Mouse (Mus musculus) intestine, embryonic 14.5 days (tissue): ENCODE results near the gene Kmo. TPM values are rescaled to one million over a fixed set of nuclear protein-coding genes. Genes with fewer than 3 reads are reported as not detected.

ENCODE experiments used
- ATAC-seq: fragments of 200-750 bp; cut with Nextera tagmentation; replicated peaks from 2 replicates; pipeline ENCODE4 v1.8.0; 2017; ENCODE audit warnings: low read depth, moderate number of reproducible peaks, moderate TSS enrichment, moderate library complexity; ENCODE audit not compliant: low FRiP score, low TSS enrichment
- DNase-seq: peaks from one replicate; pipeline ENCODE4 v3.0.0-alpha.2; 2018; ENCODE audit warnings: low spot score
- H3K27ac ChIP-seq: fragments of 300-500 bp; sonication (generic); 2 replicates; pipeline ENCODE4 v1.5.1; 2014; ENCODE audit warnings: low read depth, mild to moderate bottlenecking, control low read depth
- H3K27me3 ChIP-seq: fragments of 300-500 bp; sonication (generic); replicated peaks from 2 replicates; pipeline ENCODE4 v1.6.1; 2014; ENCODE audit warnings: low read length, control low read depth; ENCODE audit not compliant: control insufficient read depth, insufficient read depth
- H3K36me3 ChIP-seq: fragments of 300-500 bp; sonication (generic); 2 replicates; pipeline ENCODE4 v1.6.1; 2014; ENCODE audit warnings: low read length, control low read depth; ENCODE audit not compliant: control insufficient read depth, insufficient read depth
- H3K4me1 ChIP-seq: fragments of 300-500 bp; sonication (generic); replicated peaks from 2 replicates; pipeline ENCODE4 v1.6.1; 2014; ENCODE audit warnings: low read length, control low read depth, mixed read lengths; ENCODE audit not compliant: control insufficient read depth, insufficient read depth
- H3K4me2 ChIP-seq: fragments of 300-500 bp; sonication (generic); 2 replicates; pipeline ENCODE4 v1.6.1; 2014; ENCODE audit warnings: low read length
- H3K4me3 ChIP-seq: fragments of 300-500 bp; sonication (generic); 2 replicates; pipeline ENCODE4 v1.5.1; 2014; ENCODE audit warnings: low read depth, low read length, control low read depth, mixed read lengths
- H3K9ac ChIP-seq: fragments of 300-500 bp; sonication (generic); 2 replicates; pipeline ENCODE4 v1.6.1; 2014; ENCODE audit warnings: mild to moderate bottlenecking, low read length
- H3K9me3 ChIP-seq: fragments of 300-500 bp; sonication (generic); 2 replicates; pipeline ENCODE4 v1.6.1; 2016; ENCODE audit warnings: low read length, control low read depth; ENCODE audit not compliant: control insufficient read depth
- WGBS: fragments of 180-500 bp; shearing (Covaris S2); extraction: QIAGEN DNeasy Blood & Tissue Kit; methylation state at CpG from one replicate; pipeline ENCODE4 v1.1.7; 2014; 5-methylcytosine and 5-hydroxymethylcytosine counted together
- polyA plus RNA-seq: library from polyadenylated mRNA; unstranded; fragments of >200 nt; fragmentation: Nextera tagmentation; extraction: Ambion mirVana; gene quantifications from 2 replicates; pipeline ENCODE4 v1.2.1, GENCODE M21; 2014

Kmo gene
- polyA plus RNA-seq, 1 experiment from 2014 or later = 0.46 TPM

DNA sequence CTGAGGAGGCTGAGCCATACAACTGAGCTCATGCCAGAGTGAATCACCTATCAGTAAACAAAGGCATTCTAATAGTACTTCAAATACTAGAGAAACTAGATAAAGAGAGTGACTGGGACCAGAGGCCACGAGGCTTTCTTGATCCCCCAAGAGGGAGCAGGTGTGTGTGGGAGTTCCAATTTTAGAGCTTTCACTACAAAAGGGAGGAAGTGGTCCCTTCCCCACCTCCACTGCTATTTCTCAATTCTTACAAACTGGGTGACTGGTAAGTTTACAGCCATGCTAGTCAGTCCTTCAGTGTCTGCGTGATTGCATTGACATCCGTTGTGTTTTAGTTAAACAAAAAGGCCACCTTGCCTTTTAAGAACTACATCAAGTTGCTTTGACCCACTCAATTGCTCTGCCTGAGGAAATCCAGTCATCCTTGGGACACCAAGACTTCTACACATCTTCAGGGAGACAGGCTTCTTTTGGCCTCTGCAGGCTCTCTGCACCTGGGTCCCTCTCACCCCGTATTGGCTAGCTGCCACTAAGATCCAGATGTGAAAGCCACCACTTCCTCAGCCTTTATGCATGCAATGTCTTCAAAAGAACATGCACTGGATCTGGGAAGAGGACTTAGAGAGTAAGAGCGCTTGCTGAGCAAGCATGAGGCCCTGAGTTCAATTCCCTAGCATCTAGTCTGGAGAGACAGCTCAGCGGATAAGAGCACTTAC is 20.4 kb downstream of the Kmo start:
- no peak overlapping the region for H3K9ac ChIP-seq
- no peaks in the 10 kb centered on the region for H3K4me1 ChIP-seq
- H3K4me2 ChIP-seq = no peak overlapping the region
- H3K4me3 ChIP-seq = no peak overlapping the region
- no peaks in the 10 kb centered on the region for H3K9me3 ChIP-seq
- H3K27ac ChIP-seq = no peak overlapping the region
- 77% methylated on average over 6 of the region's 6 CpGs for WGBS
- DNase-seq (no peak), ATAC-seq (no peak)
- no peaks in the 10 kb centered on the region for H3K27me3 ChIP-seq
- H3K36me3 ChIP-seq = no peaks in the 10 kb centered on the region

DNA sequence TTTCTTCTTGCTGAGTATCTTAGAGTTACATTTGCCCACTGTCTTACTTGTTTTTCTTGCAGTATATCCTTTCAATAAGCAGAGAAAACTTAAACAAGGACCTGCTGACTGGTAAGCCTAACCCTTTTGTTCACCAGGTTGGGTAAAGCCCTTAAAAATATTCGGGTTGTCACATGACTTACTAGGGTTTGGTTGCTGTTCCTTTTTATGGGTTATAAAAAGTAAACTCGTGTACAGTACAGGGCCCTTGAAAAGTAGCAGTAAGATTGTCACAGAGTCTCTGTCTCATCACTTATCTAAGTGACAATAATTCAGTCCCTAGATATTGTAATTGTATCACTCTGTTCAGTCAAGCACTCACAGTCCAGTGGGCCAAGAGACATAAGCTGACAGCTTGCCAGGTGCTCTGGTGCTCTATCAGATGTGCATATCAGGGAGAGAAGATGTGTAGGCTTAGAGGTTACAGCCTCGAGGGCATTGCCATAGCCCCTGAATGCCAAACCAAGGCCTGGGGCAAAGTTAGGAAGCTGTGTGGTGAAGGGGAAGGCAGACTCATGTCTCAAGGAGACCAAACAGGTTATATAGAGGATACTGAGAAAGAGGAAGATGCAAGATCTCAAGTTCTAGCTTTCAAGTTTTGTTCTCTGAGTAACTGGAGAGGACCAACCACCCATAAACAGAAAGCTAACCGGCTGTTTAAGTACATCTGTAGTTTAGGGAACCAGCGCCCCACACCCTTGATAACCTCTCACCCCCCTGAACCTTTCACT is 23.5 kb downstream of the Kmo start:
- no peak overlapping the region for H3K4me3 ChIP-seq
- H3K9me3 ChIP-seq = no peaks in the 10 kb centered on the region
- H3K4me1 ChIP-seq = no peaks in the 10 kb centered on the region
- no peak overlapping the region for H3K9ac ChIP-seq
- DNase-seq (no peak), ATAC-seq (no peak)
- no peaks in the 10 kb centered on the region for H3K27me3 ChIP-seq
- WGBS = 69% methylated on average over 5 of the region's 5 CpGs
- no peaks in the 10 kb centered on the region for H3K36me3 ChIP-seq
- no peak overlapping the region for H3K27ac ChIP-seq
- H3K4me2 ChIP-seq = no peak overlapping the region

GRCm38 (mm10) chr1:175646952-175647351 is 26.8 kb downstream of the Kmo start:
- Histone ChIP-seq H3K27me3 (no peaks in the 10 kb centered on the region), H3K9ac (no peak overlapping the region), H3K27ac (no peak overlapping the region), H3K4me3 (no peak overlapping the region), H3K4me1 (no peaks in the 10 kb centered on the region), H3K36me3 (no peaks in the 10 kb centered on the region), H3K4me2 (no peak overlapping the region), H3K9me3 (no peaks in the 10 kb centered on the region)
- ATAC-seq (no peak), DNase-seq (no peak)
- WGBS = 35% methylated on average over 9 of the region's 9 CpGs

- Histone ChIP-seq H3K27ac (no peak overlapping the region), H3K4me1 (no peaks in the 10 kb centered on the region), H3K4me3 (no peak overlapping the region), H3K9ac (no peak overlapping the region), H3K27me3 (no peaks in the 10 kb centered on the region), H3K36me3 (no peaks in the 10 kb centered on the region), H3K4me2 (no peak overlapping the region), H3K9me3 (no peaks in the 10 kb centered on the region)
- ATAC-seq (no peak), DNase-seq (no peak)
- 89% methylated on average over 4 of the region's 4 CpGs for WGBS
Observed at GRCm38 (mm10) chr1:175648615-175649014, 28.4 kb downstream of the Kmo start.

- no peaks in the 10 kb centered on the region for H3K36me3 ChIP-seq
- H3K4me2 ChIP-seq = no peak overlapping the region
- WGBS = 85% methylated on average over 4 of the region's 4 CpGs
- no peaks in the 10 kb centered on the region for H3K9me3 ChIP-seq
- DNase-seq (no peak), ATAC-seq (no peak)
- no peaks in the 10 kb centered on the region for H3K27me3 ChIP-seq
- H3K4me3 ChIP-seq = no peak overlapping the region
- H3K9ac ChIP-seq = no peak overlapping the region
- H3K4me1 ChIP-seq = no peaks in the 10 kb centered on the region
- no peak overlapping the region for H3K27ac ChIP-seq
Observed at GRCm38 (mm10) chr1:175659900-175660299, 39.7 kb downstream of the Kmo start.

DNA sequence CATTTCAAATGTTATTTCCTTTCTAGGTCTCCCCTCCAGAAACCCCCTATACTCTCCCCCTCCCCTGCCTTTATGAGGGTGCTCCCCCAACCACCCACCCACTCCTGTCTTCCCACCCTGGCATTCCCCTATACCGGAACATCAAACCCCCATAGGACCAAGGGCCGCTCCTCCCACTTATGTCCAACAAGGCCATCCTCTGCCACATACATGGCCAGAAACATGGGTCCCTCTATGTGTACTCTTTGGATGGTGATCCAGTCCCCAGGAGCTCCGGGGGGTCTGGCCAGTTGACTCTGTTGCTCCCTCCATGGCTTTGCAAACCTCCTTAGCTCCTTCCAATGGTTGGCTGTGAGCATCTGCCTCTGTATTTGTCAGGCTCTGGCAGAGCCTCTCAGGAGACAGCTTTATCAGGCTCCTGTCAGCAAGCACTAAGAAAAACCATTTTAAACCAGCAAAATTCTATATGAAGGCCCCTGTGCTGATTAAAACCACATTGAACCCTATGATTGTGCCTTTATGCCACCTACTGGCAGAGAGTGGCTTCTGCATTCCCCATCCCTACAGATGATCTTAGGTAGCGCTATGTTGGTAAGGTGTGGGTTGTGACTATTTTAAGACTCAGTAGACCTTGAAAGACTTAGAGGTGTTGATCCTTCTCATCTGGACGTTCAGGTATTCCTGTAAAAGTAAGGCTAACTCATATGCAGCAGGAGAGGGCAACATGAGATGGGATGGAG is 48.7 kb downstream of the Kmo start:
- Histone ChIP-seq H3K4me1 (no peaks in the 10 kb centered on the region), H3K9ac (no peak overlapping the region), H3K36me3 (no peaks in the 10 kb centered on the region), H3K4me3 (no peak overlapping the region), H3K9me3 (no peaks in the 10 kb centered on the region), H3K27me3 (no peaks in the 10 kb centered on the region), H3K27ac (no peak overlapping the region), H3K4me2 (no peak overlapping the region)
- 0 out of 2 replicates have a peak, but pooled peaks have one; percentile 63 for ATAC-seq
- no peak for DNase-seq
- WGBS = 74% methylated on average over 5 of the region's 5 CpGs

DNA sequence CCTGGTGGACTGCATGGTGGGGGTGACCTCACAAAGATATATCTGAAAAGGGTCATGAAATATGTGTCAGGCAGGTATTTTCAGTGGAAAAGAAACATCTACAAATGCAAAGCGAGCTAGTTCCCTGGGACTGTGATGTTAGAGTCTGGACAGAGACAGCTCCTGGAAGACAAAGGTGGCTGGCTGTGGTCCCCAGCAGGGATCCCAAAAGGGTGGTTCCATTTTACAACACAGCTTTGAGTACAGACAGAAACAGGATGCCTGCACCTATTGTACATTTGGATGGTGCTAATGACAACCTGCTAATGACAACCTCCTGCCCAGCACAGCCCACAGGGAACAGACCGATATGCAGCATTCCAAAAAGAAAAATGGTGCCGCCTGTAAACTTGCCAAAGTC is 49.3 kb downstream of the Kmo start:
- ATAC-seq (no peak), DNase-seq (no peak)
- Histone ChIP-seq H3K9ac (no peak overlapping the region), H3K4me2 (no peak overlapping the region), H3K4me1 (no peaks in the 10 kb centered on the region), H3K36me3 (no peaks in the 10 kb centered on the region), H3K27ac (no peak overlapping the region), H3K4me3 (no peak overlapping the region), H3K27me3 (no peaks in the 10 kb centered on the region), H3K9me3 (no peaks in the 10 kb centered on the region)
- WGBS = 94% methylated on average over 3 of the region's 3 CpGs

- no peaks in the 10 kb centered on the region for H3K36me3 ChIP-seq
- no peak overlapping the region for H3K4me3 ChIP-seq
- no peak overlapping the region for H3K4me2 ChIP-seq
- H3K27me3 ChIP-seq = no peaks in the 10 kb centered on the region
- no peaks in the 10 kb centered on the region for H3K4me1 ChIP-seq
- no peaks in the 10 kb centered on the region for H3K9me3 ChIP-seq
- H3K27ac ChIP-seq = no peak overlapping the region
- 85% methylated on average over 7 of the region's 7 CpGs for WGBS
- H3K9ac ChIP-seq = no peak overlapping the region
- DNase-seq (no peak), ATAC-seq (no peak)
Observed at GRCm38 (mm10) chr1:175670042-175670441, 49.9 kb downstream of the Kmo start.
